ENCODE assay signal across 12 mouse cellular contexts in the genomic region with DNA sequence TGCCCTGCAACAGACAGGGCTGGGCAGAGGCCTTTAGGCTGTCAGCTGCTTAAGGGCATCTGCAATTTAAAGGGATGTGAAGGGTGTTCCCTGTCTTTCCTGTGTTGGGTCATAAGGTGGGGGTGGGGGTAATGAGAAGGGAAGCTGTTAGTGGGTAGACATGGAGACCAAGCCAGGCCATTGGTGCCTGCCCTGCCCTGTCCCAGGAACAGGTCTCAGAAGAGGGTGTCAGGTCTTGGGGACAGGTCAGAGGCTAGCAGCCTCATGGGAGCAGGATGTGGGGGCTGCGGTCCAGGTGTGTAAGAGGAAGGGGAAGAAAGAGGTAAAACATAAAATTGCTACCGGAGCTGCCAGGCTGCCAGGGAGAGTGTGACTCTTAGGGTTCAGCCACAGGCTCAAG. TPM values are rescaled to one million over a fixed set of nuclear protein-coding genes. Genes with fewer than 3 reads are reported as not detected.
DNase-seq lines count a peak whose midpoint lies in the region; ATAC-seq and TF ChIP-seq lines count a peak whose summit lies in the region.
"Had no signal": no experiment of that assay in that cellular context is flagged by ENCODE, and none has a peak within 500 bp of the region (broad histone marks: within the 10 kb centered on the region; RNA-seq: fewer than 3 reads in every experiment).

No protein-coding gene starts in this region.

- no peaks in the 10 kb centered on the region for H3K36me3 ChIP-seq in liver, postnatal 0 days (replicated peaks; ENCODE audit: insufficient read depth, low read length)
- H3K36me3 ChIP-seq: midbrain, embryonic 12.5 days had no signal

- H3K9ac ChIP-seq in liver, postnatal 0 days (replicated peaks): peak overlapping the region; percentile 42
- H3K9ac ChIP-seq: midbrain, embryonic 12.5 days had no signal

- H3K9me3 ChIP-seq in liver, postnatal 0 days (ENCODE audit: low read length): no peaks in the 10 kb centered on the region
- H3K9me3 ChIP-seq: midbrain, embryonic 12.5 days had no signal

- TF ChIP-seq CTCF in liver, postnatal 0 days (IDR thresholded peaks at IDR 0.05; ENCODE audit: low read depth): no peak

- peak overlapping the region; percentile 45 for H3K4me3 ChIP-seq in liver, postnatal 0 days (ENCODE audit: low read depth, low read length)
- H3K4me3 ChIP-seq: midbrain, embryonic 12.5 days had no signal

- peak overlapping the region; percentile 55; the same call in 1 of the 2 replicates for H3K27ac ChIP-seq in liver, postnatal 0 days (ENCODE audit: low read depth)
- H3K27ac ChIP-seq: midbrain, embryonic 12.5 days had no signal

- TF ChIP-seq EP300 in liver, postnatal 0 days (IDR thresholded peaks at IDR 0.05; ENCODE audit: low read depth): no peak

- H3K4me2 ChIP-seq in liver, postnatal 0 days (ENCODE audit: low read depth, low read length): peak overlapping the region; percentile 61
- H3K4me2 ChIP-seq: midbrain, embryonic 12.5 days had no signal

- 55% methylated on average over 2 of the region's 2 CpGs for WGBS in liver, postnatal 0 days (ENCODE audit: insufficient replicate concordance)

- H3K27me3 ChIP-seq in liver, postnatal 0 days (ENCODE audit: insufficient read depth, low read length): no peaks in the 10 kb centered on the region
- H3K27me3 ChIP-seq: midbrain, embryonic 12.5 days had no signal

- H3K4me1 ChIP-seq in liver, postnatal 0 days (ENCODE audit: insufficient read depth): peaks cover 10% of the 10 kb centered on the region

- peak; percentile 22 for DNase-seq in cerebellum, adult 11-12 months
- no peak for DNase-seq in cerebellum, postnatal 10 days
- peak; percentile 32 to 62 for DNase-seq in thymus, adult 18-20 months
- DNase-seq in thymus, postnatal 0 days (ENCODE audit: low spot score): no peak
- DNase-seq in liver, postnatal 0 days: no peak
- no peak for DNase-seq in embryo, embryonic 10.5 days (ENCODE audit: low spot score)
- DNase-seq in layer of hippocampus, adult 8-10 months (ENCODE audit: low spot score in 2 of 2): no peak
- DNase-seq in adrenal gland, postnatal 36 days: no peak

- ATAC-seq in liver, postnatal 0 days: peak; percentile 19; the same call in 1 of the 2 replicates
- ATAC-seq: hindbrain, embryonic 16.5 days had no signal

RNA-seq across cellular contexts. Expression of a gene that starts 0.8 kb away (rescaled TPM):
- polyA plus RNA-seq in thymus, postnatal 0 days (2015; fragmentation: Nextera tagmentation; extraction: Ambion mirVana): 655 and 664 TPM in 2 replicates
- polyA plus RNA-seq in liver, postnatal 0 days (2015; fragmentation: Nextera tagmentation; extraction: Ambion mirVana): 31.5 and 33.6 TPM in 2 replicates
- total RNA-seq in layer of hippocampus, adult 8-10 months (2022): 10 to 100 TPM in 2 of 4 experiments, 1 to 10 TPM in 2; 2.2 to 18.3 (median 8.4) TPM
- total RNA-seq in adrenal gland, postnatal 36 days (2021): 10 to 100 TPM; 16.8 to 23.1 TPM

RNA-seq across cellular contexts. Expression of a gene that starts 19.8 kb away (rescaled TPM):
- 14.1 and 14.3 TPM in 2 replicates for polyA plus RNA-seq in thymus, postnatal 0 days (2015; fragmentation: Nextera tagmentation; extraction: Ambion mirVana)
- 6.9 and 72.7 TPM in 2 replicates for polyA plus RNA-seq in liver, postnatal 0 days (2015; fragmentation: Nextera tagmentation; extraction: Ambion mirVana)
- total RNA-seq in layer of hippocampus, adult 8-10 months (2022): 1 to 10 TPM; 1.2 to 4.9 (median 2.7) TPM
- total RNA-seq in adrenal gland, postnatal 36 days (2021): under 1 TPM; 0.50 to 0.89 TPM
- total RNA-seq: left cerebral cortex, postnatal 25 days had no signal

RNA-seq across cellular contexts. Expression of a gene that starts 26.8 kb away (rescaled TPM):
- 0.34 and 0.75 TPM in 2 replicates for polyA plus RNA-seq in thymus, postnatal 0 days (2015; fragmentation: Nextera tagmentation; extraction: Ambion mirVana)
- not detected in 2 replicates for polyA plus RNA-seq in liver, postnatal 0 days (2015; fragmentation: Nextera tagmentation; extraction: Ambion mirVana)
- 1 to 10 TPM in 2 of 4 experiments, under 1 TPM in 1, not detected in 1; 0.29 to 2.3 (median 1.9) TPM for total RNA-seq in layer of hippocampus, adult 8-10 months (2022)
- total RNA-seq in adrenal gland, postnatal 36 days (2021): not detected
- total RNA-seq: left cerebral cortex, postnatal 25 days had no signal
- polyA plus RNA-seq: cerebellum, adult 2 months; hindbrain, embryonic 16.5 days had no signal

RNA-seq across cellular contexts. Expression of a gene that starts 37.2 kb away (rescaled TPM):
- polyA plus RNA-seq in thymus, postnatal 0 days (2015; fragmentation: Nextera tagmentation; extraction: Ambion mirVana): 4.7 and 5.2 TPM in 2 replicates
- polyA plus RNA-seq in liver, postnatal 0 days (2015; fragmentation: Nextera tagmentation; extraction: Ambion mirVana): 3.6 and 72.5 TPM in 2 replicates
- 1 to 10 TPM in 2 of 4 experiments, not detected in 2; 1.2 to 3.8 TPM for total RNA-seq in layer of hippocampus, adult 8-10 months (2022)
- total RNA-seq in adrenal gland, postnatal 36 days (2021): 1 to 10 TPM in 1 of 2 experiments, under 1 TPM in 1; 0.40 to 1.2 TPM
- total RNA-seq: left cerebral cortex, postnatal 25 days had no signal

Comparison
In these comparisons a context has a peak if more than half of its experiments do, and no peak if none do; other contexts are left out.
1. DNase-seq: peak in cerebellum, adult 11-12 months (single experiment) and thymus, adult 18-20 months (2 of 2); none in cerebellum, postnatal 10 days (0 of 2), thymus, postnatal 0 days (single experiment), liver, postnatal 0 days (single experiment), embryo, embryonic 10.5 days (single experiment), layer of hippocampus, adult 8-10 months (0 of 2) and adrenal gland, postnatal 36 days (0 of 2).